Mouse (Mus musculus) CH12.LX (cell line): Measurements from ENCODE around the gene Kndc1. TPM values are rescaled to one million over a fixed set of nuclear protein-coding genes. Genes with fewer than 3 reads are reported as not detected.

Experiments
- DNase-seq: peaks from one replicate; pipeline ENCODE4 v3.0.0-alpha.2; 2013; ENCODE audit errors: extremely low read depth
- H3K27ac ChIP-seq: 2 replicates; pipeline ENCODE4 v1.5.1; 2012; ENCODE audit warnings: low read depth, mild to moderate bottlenecking, control low read depth, moderate library complexity; ENCODE audit not compliant: insufficient read depth
- H3K27me3 ChIP-seq: replicated peaks from 2 replicates; pipeline ENCODE3; 2012; ENCODE audit warnings: inconsistent platforms
- H3K36me3 ChIP-seq, 2 experiments: replicated peaks in 1 of 2; 2 replicates each; pipeline versions ENCODE3 to v1.6.1; 2012; ENCODE audit warnings: inconsistent platforms in 1 of 2, low read length in 1 of 2, mild to moderate bottlenecking in 1 of 2, mixed read lengths in 1 of 2, moderate library complexity in 1 of 2; ENCODE audit not compliant: control insufficient read depth in 1 of 2, insufficient read depth in 1 of 2
- H3K4me1 ChIP-seq, 2 experiments: 2 replicates each; pipeline ENCODE4 v1.6.1; 2012; ENCODE audit warnings: inconsistent platforms in 1 of 2, moderate library complexity in 1 of 2; ENCODE audit not compliant: insufficient read depth in 2 of 2, control insufficient read depth in 1 of 2
- H3K4me2 ChIP-seq: 2 replicates; pipeline ENCODE4 v1.6.1; 2012; ENCODE audit warnings: low read depth, mild to moderate bottlenecking, control low read depth; ENCODE audit not compliant: poor library complexity, insufficient read depth, severe bottlenecking
- H3K4me3 ChIP-seq, 3 experiments: fragments of 150-350 bp in 1 of 3; sonication (generic) in 1 of 3; replicated peaks in 1 of 3; 2 replicates each; pipeline versions ENCODE3 to v1.5.1; 2011 to 2012; ENCODE audit warnings: low read depth in 2 of 3, low read length in 2 of 3, mild to moderate bottlenecking in 2 of 3, moderate library complexity in 2 of 3, control low read depth in 1 of 3, improper control_type of control experiment in 1 of 3, inconsistent platforms in 1 of 3, mixed read lengths in 1 of 3; ENCODE audit not compliant: poor library complexity in 1 of 3
- H3K79me2 ChIP-seq: replicated peaks from 2 replicates; pipeline ENCODE4 v1.6.1; 2012; ENCODE audit warnings: mild to moderate bottlenecking, moderate library complexity; ENCODE audit not compliant: control insufficient read depth, poor library complexity, insufficient read depth, severe bottlenecking; ENCODE audit errors: extremely low read depth
- H3K9ac ChIP-seq: 2 replicates; pipeline ENCODE4 v1.6.1; 2012; ENCODE audit warnings: low read depth, mild to moderate bottlenecking, control low read depth, moderate library complexity; ENCODE audit not compliant: insufficient read depth
- H3K9me3 ChIP-seq: replicated peaks from 2 replicates; pipeline ENCODE3; 2012; ENCODE audit warnings: low read length, inconsistent platforms, mixed read lengths
- CHD1 ChIP-seq: IDR thresholded peaks from 2 replicates; pipeline ENCODE4 v1.6.1; 2012; ENCODE audit warnings: low read depth, low read length, improper control_type of control experiment, inconsistent platforms
- CTCF ChIP-seq, 2 experiments: IDR thresholded peaks in 1 of 2; conservative IDR thresholded peaks in 1 of 2; 2 replicates each; pipeline ENCODE4 v1.5.1; 2011 to 2012; ENCODE audit warnings: low read depth in 2 of 2, low read length in 2 of 2, improper control_type of control experiment in 1 of 2, inconsistent platforms in 1 of 2, mild to moderate bottlenecking in 1 of 2, moderate library complexity in 1 of 2
- EP300 ChIP-seq: IDR thresholded peaks from 2 replicates; pipeline ENCODE4 v1.6.1; 2011; ENCODE audit warnings: low read length, improper control_type of control experiment
- ETS1 ChIP-seq: conservative IDR thresholded peaks from 2 replicates; pipeline ENCODE4 v1.6.1; 2012; ENCODE audit warnings: low read depth, mild to moderate bottlenecking, inconsistent platforms, low read length, improper control_type of control experiment, moderate library complexity
- GABPA ChIP-seq: IDR thresholded peaks from 2 replicates; pipeline ENCODE4 v1.6.1; 2012; ENCODE audit warnings: low read depth, low read length, improper control_type of control experiment, inconsistent platforms; ENCODE audit not compliant: insufficient replicate concordance
- JUND ChIP-seq: conservative IDR thresholded peaks from 2 replicates; pipeline ENCODE4 v1.6.1; 2011; ENCODE audit warnings: low read depth, low read length, improper control_type of control experiment
- KAT2A ChIP-seq: IDR thresholded peaks from 2 replicates; pipeline ENCODE4 v1.6.1; 2012; ENCODE audit warnings: low read length, improper control_type of control experiment, inconsistent platforms; ENCODE audit not compliant: insufficient replicate concordance
- MAFK ChIP-seq: IDR thresholded peaks from 2 replicates; pipeline ENCODE4 v1.6.1; 2011; ENCODE audit warnings: low read length, improper control_type of control experiment; ENCODE audit not compliant: insufficient replicate concordance
- MAX ChIP-seq: IDR thresholded peaks from 2 replicates; pipeline ENCODE4 v1.6.1; 2011; ENCODE audit warnings: low read length, improper control_type of control experiment
- MXI1 ChIP-seq: IDR thresholded peaks from 2 replicates; pipeline ENCODE4 v1.6.1; 2011; ENCODE audit warnings: mild to moderate bottlenecking, low read depth, low read length, improper control_type of control experiment
- NELFE ChIP-seq: IDR thresholded peaks from 2 replicates; pipeline ENCODE4 v1.6.1; 2011; ENCODE audit warnings: low read depth, low read length, improper control_type of control experiment
- NRF1 ChIP-seq: IDR thresholded peaks from 2 replicates; pipeline ENCODE4 v1.6.1; 2014; ENCODE audit warnings: low read depth, mild to moderate bottlenecking, inconsistent platforms, low read length, improper control_type of control experiment, moderate library complexity
- POLR2A ChIP-seq: IDR thresholded peaks from 2 replicates; pipeline ENCODE4 v1.6.1; 2011; ENCODE audit warnings: low read depth, mild to moderate bottlenecking, improper control_type of control experiment, low read length
- POLR2AphosphoS2 ChIP-seq: IDR thresholded peaks from 2 replicates; pipeline ENCODE4 v1.6.1; 2011; ENCODE audit warnings: low read depth, low read length, improper control_type of control experiment
- TBP ChIP-seq: conservative IDR thresholded peaks from 2 replicates; pipeline ENCODE4 v1.6.1; 2011; ENCODE audit warnings: low read depth, low read length, improper control_type of control experiment
- TCF12 ChIP-seq: IDR thresholded peaks from 2 replicates; pipeline ENCODE4 v1.6.1; 2014; ENCODE audit warnings: low read depth, mild to moderate bottlenecking, inconsistent platforms, low read length, improper control_type of control experiment
- UBTF ChIP-seq: IDR thresholded peaks from 2 replicates; pipeline ENCODE4 v1.6.1; 2012; ENCODE audit warnings: low read depth, mild to moderate bottlenecking, inconsistent platforms, low read length, improper control_type of control experiment, moderate library complexity
- ZKSCAN1 ChIP-seq: IDR thresholded peaks from 2 replicates; pipeline ENCODE4 v1.6.1; 2012; ENCODE audit warnings: low read depth, inconsistent platforms, low read length, improper control_type of control experiment, borderline replicate concordance
- ZMIZ1 ChIP-seq: IDR thresholded peaks from 2 replicates; pipeline ENCODE4 v1.6.1; 2012; ENCODE audit warnings: low read depth, mild to moderate bottlenecking, inconsistent platforms, low read length, improper control_type of control experiment
- ZNF384 ChIP-seq: IDR thresholded peaks from 2 replicates; pipeline ENCODE4 v1.6.1; 2012; ENCODE audit warnings: low read depth, low read length, improper control_type of control experiment, inconsistent platforms
- dilution Hi-C: fragments of 300-500 bp; cut with MboI; formaldehyde crosslinking; loops from 2 replicates; pipeline ENCODE4 v1.14.3; 2020; ENCODE audit warnings: low sequenced_read_pairs; ENCODE audit not compliant: extremely low pct_unique_long_range_greater_than_20kb, extremely low pct_ligation_motif_present
- in situ Hi-C: fragments of 300-500 bp; cut with MboI; formaldehyde crosslinking; loops from 3 replicates; pipeline ENCODE4 v1.14.3; 2019; ENCODE audit warnings: low sequenced_read_pairs, low pct_ligation_motif_present, low pct_unique_long_range_greater_than_20kb, mixed read lengths
- polyA plus RNA-seq: library from polyadenylated mRNA; unstranded; fragments of >175 nt; gene quantifications from 2 replicates; pipeline ENCODE4 v1.2.1, GENCODE M21; 2012; ENCODE audit warnings: low read depth; ENCODE audit not compliant: insufficient read length
- total RNA-seq, 2 experiments: library from RNA; depleted of rRNA; stranded (reverse); fragments of 300-350 nt in 1 of 2; fragments of >200 nt in 1 of 2; gene quantifications; 2 replicates each; pipeline ENCODE4 v1.2.3; 2012 to 2014

The Kndc1 gene
- total and polyA plus RNA-seq, 3 experiments: 2.3 to 5.0 (median 4.0) TPM

DNA sequence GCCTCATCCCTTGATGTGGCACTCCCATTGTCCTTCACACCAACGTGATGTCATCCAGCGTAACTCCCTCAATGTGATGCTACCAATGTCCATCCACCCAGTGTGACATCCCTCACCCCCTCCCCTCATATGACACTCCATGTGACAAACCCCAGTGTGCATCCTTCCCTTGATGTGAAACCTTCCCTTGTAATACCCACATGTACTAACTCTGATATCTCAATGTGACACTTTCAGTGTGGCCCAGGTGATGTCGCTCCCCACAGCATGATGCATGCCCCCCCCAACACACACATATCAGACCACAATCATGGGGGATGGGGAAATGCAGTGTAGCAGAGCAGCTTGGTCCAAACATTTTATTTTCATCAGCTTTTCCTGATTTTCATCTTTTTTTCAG lies 62.2 kb downstream of the Kndc1 start:
- Histone ChIP-seq H3K9ac (no peak overlapping the region), H3K36me3 (peaks cover 18 to 55% of the 10 kb centered on the region in 2 experiments), H3K4me3 (no peak overlapping the region), H3K4me1 (peaks cover 11 to 80% of the 10 kb centered on the region in 2 experiments), H3K27ac (no peak overlapping the region), H3K79me2 (peaks cover 4% of the 10 kb centered on the region), H3K27me3 (no peaks in the 10 kb centered on the region), H3K4me2 (no peak overlapping the region)
- dilution Hi-C loops: no loop called here
- in situ Hi-C loops: no loop called here
- DNase-seq: no peak
- TF ChIP-seq NELFE: no peak
- no peak for TF ChIP-seq TBP
- TF ChIP-seq CTCF (conservative IDR thresholded peaks at IDR 0.05 in 1 of 2, IDR thresholded peaks at IDR 0.05 in 1 of 2; ENCODE audit: low read depth in 2 of 2, low read length in 2 of 2): no peak
- TF ChIP-seq MAX: no peak
- no peak for TF ChIP-seq TCF12
- TF ChIP-seq ETS1: no peak
- no peak for TF ChIP-seq CHD1
- TF ChIP-seq ZNF384: no peak
- no peak for TF ChIP-seq JUND
- TF ChIP-seq ZKSCAN1: no peak
- no peak for TF ChIP-seq NRF1
- no peak for TF ChIP-seq MAFK
- no peak for TF ChIP-seq ZMIZ1
- no peak for TF ChIP-seq UBTF
- no peak for TF ChIP-seq MXI1
- TF ChIP-seq KAT2A: no peak
- TF ChIP-seq, all 38 proteins: peak for 0
- no peaks in the 10 kb centered on the region for H3K9me3 ChIP-seq

GRCm38 (mm10) chr7:139957437-139957836 lies 62.9 kb downstream of the Kndc1 start:
- no peak for DNase-seq
- no peak for TF ChIP-seq MAX
- TF ChIP-seq GABPA: no peak
- TF ChIP-seq EP300: no peak
- TF ChIP-seq POLR2A: no peak
- TF ChIP-seq ETS1: no peak
- no peak for TF ChIP-seq POLR2AphosphoS2
- TF ChIP-seq, all 38 proteins: peak for 0
- Histone ChIP-seq H3K79me2 (no peaks in the 10 kb centered on the region), H3K27me3 (no peaks in the 10 kb centered on the region), H3K4me3 (no peak overlapping the region), H3K4me1 (peaks cover 11 to 80% of the 10 kb centered on the region in 2 experiments), H3K9me3 (no peaks in the 10 kb centered on the region), H3K4me2 (no peak overlapping the region), H3K9ac (no peak overlapping the region), H3K27ac (no peak overlapping the region), H3K36me3 (peaks cover 18 to 51% of the 10 kb centered on the region in 2 experiments)
- in situ Hi-C loops (no loop called here), dilution Hi-C loops (no loop called here)
